Mouse (Mus musculus) bone marrow macrophage, adult 2 months (primary cell): ENCODE data around the gene Edar.

ENCODE experiments used
- CTCF ChIP-seq: IDR thresholded peaks from 2 replicates; pipeline ENCODE4 v1.5.1; 2012; ENCODE audit warnings: low read depth, mild to moderate bottlenecking, low read length, moderate library complexity
- POLR2A ChIP-seq: IDR thresholded peaks from 2 replicates; pipeline ENCODE4 v1.6.1; 2012; ENCODE audit warnings: mild to moderate bottlenecking, low read depth, low read length, borderline replicate concordance

GRCm38 (mm10) chr10:58641631-58642030 lies 33.8 kb downstream of the Edar start:
- no peak for TF ChIP-seq CTCF
- no peak for TF ChIP-seq POLR2A
